Mouse (Mus musculus) limb, embryonic 11.5 days (tissue): ENCODE results near the gene Trip12. TPM values are rescaled to one million over a fixed set of nuclear protein-coding genes. Genes with fewer than 3 reads are reported as not detected.

ENCODE experiments used
- ATAC-seq: fragments of 200-750 bp; cut with Nextera tagmentation; 2 replicates; pipeline ENCODE4 v1.8.0; 2017; ENCODE audit warnings: low read depth; ENCODE audit not compliant: insufficient number of reproducible peaks, low FRiP score, low TSS enrichment
- DNase-seq: peaks from one replicate; pipeline ENCODE4 v3.0.0-alpha.2; 2015; ENCODE audit warnings: low spot score
- H3K27ac ChIP-seq: fragments of 300-500 bp; sonication (generic); replicated peaks from 2 replicates; pipeline ENCODE4 v1.5.1; 2014; ENCODE audit warnings: low read depth, mild to moderate bottlenecking, low read length
- H3K27me3 ChIP-seq: fragments of 300-500 bp; sonication (generic); 2 replicates; pipeline ENCODE4 v1.6.1; 2014; ENCODE audit warnings: mild to moderate bottlenecking, low read length, mixed read lengths; ENCODE audit not compliant: control insufficient read depth, insufficient read depth
- H3K36me3 ChIP-seq: fragments of 300-500 bp; sonication (generic); 2 replicates; pipeline ENCODE4 v1.6.1; 2014; ENCODE audit warnings: mild to moderate bottlenecking, low read length, moderate library complexity, mixed read lengths; ENCODE audit not compliant: control insufficient read depth, insufficient read depth
- H3K4me1 ChIP-seq: fragments of 300-500 bp; sonication (generic); 2 replicates; pipeline ENCODE4 v1.6.1; 2014; ENCODE audit warnings: low read length, mixed read lengths; ENCODE audit not compliant: control insufficient read depth, insufficient read depth
- H3K4me2 ChIP-seq: fragments of 300-500 bp; sonication (generic); 2 replicates; pipeline ENCODE4 v1.6.1; 2014; ENCODE audit warnings: low read depth, mild to moderate bottlenecking, moderate library complexity; ENCODE audit not compliant: severe bottlenecking
- H3K4me3 ChIP-seq: fragments of 300-500 bp; sonication (generic); 2 replicates; pipeline ENCODE4 v1.5.1; 2014; ENCODE audit warnings: low read depth, low read length
- H3K9ac ChIP-seq: fragments of 300-500 bp; sonication (generic); 2 replicates; pipeline ENCODE4 v1.6.1; 2014; ENCODE audit warnings: mild to moderate bottlenecking, low read length
- H3K9me3 ChIP-seq: fragments of 300-500 bp; sonication (generic); 2 replicates; pipeline ENCODE4 v1.6.1; 2016; ENCODE audit warnings: low read length; ENCODE audit not compliant: control insufficient read depth
- WGBS: fragments of 180-500 bp; shearing (Covaris S2); extraction: QIAGEN DNeasy Blood & Tissue Kit; methylation state at CpG from one replicate; pipeline ENCODE4 v1.1.7; 2014; 5-methylcytosine and 5-hydroxymethylcytosine counted together
- polyA plus RNA-seq: library from polyadenylated mRNA; unstranded; fragments of >200 nt; fragmentation: Nextera tagmentation; extraction: Ambion mirVana; gene quantifications from 2 replicates; pipeline ENCODE4 v1.2.1, GENCODE M21; 2014

Trip12 gene
- polyA plus RNA-seq, 1 experiment from 2014 or later, result 74.5 TPM

- H3K4me2 ChIP-seq, result no peak overlapping the region
- no peak overlapping the region for H3K9ac ChIP-seq
- no peak overlapping the region for H3K27ac ChIP-seq
- WGBS, result 72% methylated on average over 3 of the region's 3 CpGs
- H3K4me1 ChIP-seq, result no peaks in the 10 kb centered on the region
- no peak for DNase-seq
- H3K4me3 ChIP-seq, result no peak overlapping the region
- no peaks in the 10 kb centered on the region for H3K36me3 ChIP-seq
- no peaks in the 10 kb centered on the region for H3K9me3 ChIP-seq
- ATAC-seq, result no peak
- no peaks in the 10 kb centered on the region for H3K27me3 ChIP-seq
These were observed 745 bp upstream of the Trip12 start for GRCm38 (mm10) chr1:84841061-84841460.

DNA sequence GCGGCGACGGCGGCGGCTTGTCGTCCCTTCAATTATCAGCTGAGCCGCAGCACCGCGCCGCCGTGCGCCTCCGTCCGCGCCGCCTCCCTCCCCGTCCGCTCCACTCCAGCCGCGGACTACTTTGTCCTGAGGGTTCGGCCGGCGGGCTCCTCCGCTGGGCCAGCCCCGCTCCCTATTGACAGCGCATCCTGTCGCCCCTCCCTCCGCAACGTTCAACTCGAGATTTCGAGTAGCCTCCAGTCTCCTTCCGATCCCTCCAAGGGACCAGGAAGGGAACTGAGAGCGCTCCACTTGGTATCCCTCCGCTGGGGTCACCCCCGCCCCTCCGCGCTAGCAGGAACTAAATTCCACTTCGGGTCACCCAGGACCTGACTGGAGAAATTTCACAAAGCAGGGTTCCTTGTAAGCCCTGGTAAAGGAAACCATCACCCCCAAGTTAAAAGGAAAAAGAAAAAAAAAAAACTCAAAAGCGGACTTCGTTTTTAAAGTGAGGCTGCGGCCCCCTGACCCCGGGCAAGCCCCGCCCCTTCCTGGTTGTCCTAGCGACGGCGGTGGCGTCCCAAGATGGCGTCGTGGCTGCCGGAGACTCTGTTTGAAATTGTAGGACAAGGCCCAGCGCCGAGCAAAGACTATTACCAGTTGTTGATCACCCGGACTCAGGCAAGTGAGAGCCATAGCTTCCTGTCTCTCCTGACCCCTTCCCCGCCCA lies 853 bp downstream of the Trip12 start, which contains the start of gene Fbxo36:
TSS of gene Fbxo36 (plus strand) at position 533 of the 709 bp plus-strand sequence.
- H3K27ac ChIP-seq, result peak within 1 kb of the TSS; percentile 86
- peak within 1 kb of the TSS; percentile 90 for H3K4me3 ChIP-seq
- ATAC-seq, result peak; percentile 87
- peak; percentile 92 for DNase-seq
- no peaks in the 10 kb centered on the region for H3K36me3 ChIP-seq
- H3K4me2 ChIP-seq, result peak within 1 kb of the TSS; percentile 63
- H3K9ac ChIP-seq, result peak within 1 kb of the TSS; percentile 92
- H3K9me3 ChIP-seq, result no peaks in the 10 kb centered on the region
- H3K27me3 ChIP-seq, result no peaks in the 10 kb centered on the region
- under 1% methylated on average over 52 of the region's 54 CpGs for WGBS
- no peaks in the 10 kb centered on the region for H3K4me1 ChIP-seq

- no peaks in the 10 kb centered on the region for H3K36me3 ChIP-seq
- H3K4me2 ChIP-seq, result peak overlapping the region; percentile 63
- H3K27ac ChIP-seq, result peak overlapping the region; percentile 86
- under 1% methylated on average over 32 of the region's 44 CpGs for WGBS
- H3K9ac ChIP-seq, result peak overlapping the region; percentile 92
- H3K27me3 ChIP-seq, result no peaks in the 10 kb centered on the region
- peak overlapping the region; percentile 90 for H3K4me3 ChIP-seq
- H3K4me1 ChIP-seq, result no peaks in the 10 kb centered on the region
- no peaks in the 10 kb centered on the region for H3K9me3 ChIP-seq
- ATAC-seq (peak; percentile 67), DNase-seq (peak; percentile 73)
These were observed 1.6 kb downstream of the Trip12 start for GRCm38 (mm10) chr1:84838621-84839151.

GRCm38 (mm10) chr1:84838156-84838555 lies 2.2 kb downstream of the Trip12 start:
- Histone ChIP-seq H3K9me3 (no peaks in the 10 kb centered on the region), H3K4me1 (no peaks in the 10 kb centered on the region), H3K27me3 (no peaks in the 10 kb centered on the region), H3K9ac (peak overlapping the region; percentile 92), H3K4me2 (peak overlapping the region; percentile 63), H3K36me3 (peaks cover 3% of the 10 kb centered on the region; the same call in 1 of the 2 replicates), H3K4me3 (peak overlapping the region; percentile 90), H3K27ac (peak overlapping the region; percentile 86)
- under 1% methylated on average over 22 of the region's 22 CpGs for WGBS
- ATAC-seq (0 out of 2 replicates have a peak, but pooled peaks have one; percentile 1), DNase-seq (no peak)

- DNase-seq (no peak), ATAC-seq (no peak)
- no peaks in the 10 kb centered on the region for H3K27me3 ChIP-seq
These were observed 2.7 kb downstream of the Trip12 start for GRCm38 (mm10) chr1:84837523-84838145.

DNA sequence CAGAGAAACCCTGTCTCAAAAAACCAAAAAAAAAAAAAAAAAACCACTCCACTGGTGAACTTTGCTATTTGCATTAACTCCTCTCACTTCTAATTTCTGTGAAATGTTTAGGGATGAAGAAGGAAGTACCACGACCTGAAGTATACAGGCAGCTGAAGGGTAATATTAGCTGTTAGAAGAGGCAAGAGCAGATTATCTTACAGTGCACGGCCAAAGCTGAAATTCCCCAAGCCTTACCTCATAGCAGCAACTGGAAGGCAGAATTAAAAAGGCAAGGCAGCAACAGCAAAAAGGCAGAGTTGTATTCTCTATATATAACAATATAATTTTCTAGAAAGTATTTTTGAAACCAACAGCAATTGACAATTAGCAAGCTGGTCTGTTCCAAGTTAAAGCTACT lies 15.2 kb downstream of the Trip12 start:
- H3K27ac ChIP-seq, result no peak overlapping the region
- H3K4me1 ChIP-seq, result no peaks in the 10 kb centered on the region
- H3K9ac ChIP-seq, result no peak overlapping the region
- H3K9me3 ChIP-seq, result no peaks in the 10 kb centered on the region
- WGBS, result 80% methylated on average over 2 of the region's 2 CpGs
- H3K4me2 ChIP-seq, result no peak overlapping the region
- DNase-seq (no peak), ATAC-seq (no peak)
- H3K4me3 ChIP-seq, result no peak overlapping the region
- H3K27me3 ChIP-seq, result no peaks in the 10 kb centered on the region
- H3K36me3 ChIP-seq, result peaks cover 3% of the 10 kb centered on the region; the same call in 1 of the 2 replicates

More at GRCm38 (mm10) chr1:84837523-84838145, 2.7 kb downstream of the Trip12 start:
- 12% methylated on average over 20 of the region's 20 CpGs for WGBS
- Histone ChIP-seq H3K9me3 (no peaks in the 10 kb centered on the region), H3K36me3 (peaks cover 6% of the 10 kb centered on the region), H3K4me1 (no peaks in the 10 kb centered on the region), H3K9ac (peak overlapping the region; percentile 92), H3K4me2 (peak overlapping the region; percentile 63), H3K4me3 (peak overlapping the region; percentile 90), H3K27ac (no peak overlapping the region; the same call in 1 of the 2 replicates)

DNA sequence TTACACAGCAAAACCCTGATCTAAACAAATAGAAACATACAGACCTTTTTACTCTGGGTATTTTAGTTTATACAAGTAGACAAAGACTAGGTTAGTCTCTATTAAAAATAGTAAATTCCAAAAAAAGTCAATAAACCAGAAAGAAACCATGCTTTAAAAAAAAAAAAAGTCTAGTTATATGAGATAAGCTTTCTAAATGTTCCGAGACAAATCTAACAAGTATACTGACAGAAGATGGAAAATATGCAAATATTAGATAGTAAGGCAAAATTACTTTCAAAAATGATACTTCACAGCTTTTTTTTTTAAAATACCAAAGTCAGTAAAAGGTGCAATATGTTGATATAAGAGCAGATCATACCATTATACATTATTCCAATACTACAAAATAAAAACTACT lies 22.7 kb downstream of the Trip12 start:
- no peak overlapping the region for H3K4me3 ChIP-seq
- ATAC-seq (no peak), DNase-seq (no peak)
- no peaks in the 10 kb centered on the region for H3K4me1 ChIP-seq
- H3K27ac ChIP-seq, result no peak overlapping the region
- H3K9ac ChIP-seq, result no peak overlapping the region
- H3K36me3 ChIP-seq, result no peaks in the 10 kb centered on the region
- H3K27me3 ChIP-seq, result no peaks in the 10 kb centered on the region
- 97% methylated on average over 1 of the region's 1 CpGs for WGBS
- no peaks in the 10 kb centered on the region for H3K9me3 ChIP-seq
- no peak overlapping the region for H3K4me2 ChIP-seq

DNA sequence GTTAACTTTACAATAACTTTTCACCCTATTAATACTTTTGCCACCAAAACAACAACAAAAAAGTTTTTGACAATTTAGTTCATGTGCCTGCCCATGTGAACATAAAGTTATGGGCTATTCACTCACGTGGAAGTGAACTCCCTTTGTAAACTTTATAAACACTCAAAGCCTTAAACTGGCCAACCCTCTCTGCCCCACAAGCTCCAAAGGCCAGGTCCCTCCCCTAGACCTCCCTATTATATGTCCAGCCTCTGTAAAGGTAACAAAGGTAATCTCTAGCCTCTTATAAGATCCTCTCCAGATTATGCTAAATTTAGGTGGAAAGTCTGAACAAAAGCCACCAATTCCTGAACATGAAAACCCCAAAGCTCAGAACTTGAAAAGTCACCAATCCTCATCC lies 36.5 kb downstream of the Trip12 start:
- no peak overlapping the region for H3K4me3 ChIP-seq

More for the DNA sequence above, 36.5 kb downstream of the Trip12 start:
- DNase-seq (no peak), ATAC-seq (no peak)
- H3K9me3 ChIP-seq, result no peaks in the 10 kb centered on the region
- H3K27me3 ChIP-seq, result no peaks in the 10 kb centered on the region
- H3K27ac ChIP-seq, result no peak overlapping the region
- no peaks in the 10 kb centered on the region for H3K4me1 ChIP-seq
- no peaks in the 10 kb centered on the region for H3K36me3 ChIP-seq
- no peak overlapping the region for H3K9ac ChIP-seq
- 98% methylated on average over 1 of the region's 1 CpGs for WGBS
- no peak overlapping the region for H3K4me2 ChIP-seq
